ENCODE assay signal across 7 mouse cellular contexts in the genomic region with DNA sequence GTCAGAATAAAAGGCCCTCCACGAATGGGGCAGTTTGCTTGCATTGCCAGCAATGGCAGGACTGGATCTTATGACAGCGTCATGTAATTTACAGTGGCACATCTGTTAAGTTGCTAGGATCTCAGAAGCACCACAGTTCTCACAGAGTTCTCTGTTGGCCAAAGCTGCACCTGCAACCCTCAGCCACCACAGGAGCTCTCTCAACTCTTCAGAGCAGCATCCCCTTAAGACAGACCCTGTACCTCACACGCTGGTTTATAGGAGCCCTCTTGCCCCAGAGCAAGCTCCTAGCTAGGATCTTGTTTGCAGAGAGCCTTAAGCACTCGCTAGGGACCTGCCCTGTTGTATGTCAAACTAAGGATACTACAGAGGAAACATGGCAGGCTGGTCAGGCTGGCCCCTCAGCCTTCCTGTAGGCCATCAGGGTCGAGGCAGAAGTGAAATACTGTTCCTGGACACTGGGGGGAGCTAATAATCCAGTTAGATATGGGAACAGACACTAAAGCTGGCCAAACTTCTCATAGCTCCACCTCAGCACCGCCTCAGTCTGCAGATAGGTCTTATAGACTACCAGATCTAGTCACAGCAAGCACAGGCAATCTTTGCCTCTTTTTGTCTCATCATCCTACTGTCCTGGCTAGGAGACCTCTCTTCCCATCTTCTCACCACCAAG. TPM values are rescaled to one million over a fixed set of nuclear protein-coding genes. Genes with fewer than 3 reads are reported as not detected.
DNase-seq lines count a peak whose midpoint lies in the region; ATAC-seq and TF ChIP-seq lines count a peak whose summit lies in the region.

No protein-coding gene starts in this region.

- no peaks in the 10 kb centered on the region for H3K9me3 ChIP-seq in embryonic facial prominence, embryonic 11.5 days (replicated peaks; ENCODE audit: control insufficient read depth, low read length)
- H3K9me3 ChIP-seq in lung, postnatal 0 days (ENCODE audit: low read length), result no peaks in the 10 kb centered on the region

- no peak overlapping the region for H3K9ac ChIP-seq in embryonic facial prominence, embryonic 11.5 days (replicated peaks; ENCODE audit: low read length)
- no peak overlapping the region for H3K9ac ChIP-seq in lung, postnatal 0 days (replicated peaks; ENCODE audit: low read depth)

- 0 out of 2 replicates have a peak, but pooled peaks have one; percentile 9 for TF ChIP-seq CTCF in testis, adult 2 months (IDR thresholded peaks at IDR 0.05; ENCODE audit: control insufficient read depth, insufficient read depth, insufficient replicate concordance, low read depth, low read length)
- TF ChIP-seq CTCF in lung, postnatal 0 days (IDR thresholded peaks at IDR 0.05), result peak; percentile 76

- H3K4me2 ChIP-seq in embryonic facial prominence, embryonic 11.5 days (ENCODE audit: low read depth, low read length), result no peak overlapping the region
- no peak overlapping the region for H3K4me2 ChIP-seq in lung, postnatal 0 days (replicated peaks; ENCODE audit: low read depth, low read length)

- no peaks in the 10 kb centered on the region for H3K36me3 ChIP-seq in testis, adult 2 months (ENCODE audit: control insufficient read depth, insufficient read depth, low read length)
- no peaks in the 10 kb centered on the region for H3K36me3 ChIP-seq in embryonic facial prominence, embryonic 11.5 days (replicated peaks; ENCODE audit: control insufficient read depth, insufficient read depth, low read depth, low read length)
- peaks cover 13% of the 10 kb centered on the region; the same call in 1 of the 2 replicates for H3K36me3 ChIP-seq in lung, postnatal 0 days (ENCODE audit: insufficient read depth, low read length)

- H3K27me3 ChIP-seq in testis, adult 2 months (ENCODE audit: control insufficient read depth, insufficient read depth, low read length), result no peaks in the 10 kb centered on the region
- no peaks in the 10 kb centered on the region for H3K27me3 ChIP-seq in embryonic facial prominence, embryonic 11.5 days (ENCODE audit: control insufficient read depth, insufficient read depth, low read length)
- no peaks in the 10 kb centered on the region for H3K27me3 ChIP-seq in lung, postnatal 0 days (replicated peaks; ENCODE audit: insufficient read depth, low read length)

- DNase-seq in testis, postnatal 14 days (ENCODE audit: low spot score), result no peak
- DNase-seq in adrenal gland, postnatal 25 days, result peak; percentile 40
- peak; percentile 78 for DNase-seq in embryonic facial prominence, embryonic 11.5 days (ENCODE audit: low spot score)
- peak; percentile 36 to 61 for DNase-seq in kidney, adult 8-10 months
- peak; percentile 74 for DNase-seq in lung, postnatal 0 days (ENCODE audit: low spot score)
- peak; percentile 56 for DNase-seq in testis, postnatal 10 days (ENCODE audit: low spot score)

- TF ChIP-seq EP300 in lung, postnatal 0 days (IDR thresholded peaks at IDR 0.05), result no peak

- H3K4me3 ChIP-seq in testis, adult 2 months (ENCODE audit: control insufficient read depth, low read depth, low read length), result no peak overlapping the region
- H3K4me3 ChIP-seq in embryonic facial prominence, embryonic 11.5 days (ENCODE audit: low read depth, low read length), result no peak overlapping the region
- no peak overlapping the region for H3K4me3 ChIP-seq in lung, postnatal 0 days (ENCODE audit: low read depth, low read length)

- 58% methylated on average over 6 of the region's 6 CpGs for WGBS in embryonic facial prominence, embryonic 11.5 days
- 54% methylated on average over 6 of the region's 6 CpGs for WGBS in lung, postnatal 0 days

- 0 out of 2 replicates have a peak, but pooled peaks cover 2% of the 10 kb centered on the region for H3K4me1 ChIP-seq in testis, adult 2 months (ENCODE audit: control insufficient read depth, insufficient read depth, low read length)
- no peaks in the 10 kb centered on the region for H3K4me1 ChIP-seq in embryonic facial prominence, embryonic 11.5 days (ENCODE audit: control insufficient read depth, insufficient read depth, low read length)
- no peaks in the 10 kb centered on the region; the same call in 1 of the 2 replicates for H3K4me1 ChIP-seq in lung, postnatal 0 days (ENCODE audit: insufficient read depth, low read depth, low read length)

- no peak for TF ChIP-seq POLR2A in testis, adult 2 months (IDR thresholded peaks at IDR 0.05; ENCODE audit: control insufficient read depth, low read depth, low read length)

- H3K27ac ChIP-seq in testis, adult 2 months (ENCODE audit: control insufficient read depth, insufficient read depth, low read depth, low read length), result no peak overlapping the region
- H3K27ac ChIP-seq in embryonic facial prominence, embryonic 11.5 days (replicated peaks; ENCODE audit: low read depth, low read length), result no peak overlapping the region
- no peak overlapping the region for H3K27ac ChIP-seq in lung, postnatal 0 days (ENCODE audit: low read length)

- no peak for ATAC-seq in embryonic facial prominence, embryonic 11.5 days (replicated peaks; ENCODE audit: insufficient number of reproducible peaks, low FRiP score, low TSS enrichment, low read depth)
- ATAC-seq in lung, postnatal 0 days, result peak; percentile 51

RNA-seq across cellular contexts. Expression of gene Srebf1, which starts 28.7 kb away (rescaled TPM):
- 13.2 and 18.5 TPM in 2 replicates for polyA plus RNA-seq in testis, adult 2 months (2012; rRNA removed)
- total RNA-seq in adrenal gland, postnatal 25 days (2021), result 125 and 160 TPM in 2 replicates
- polyA plus RNA-seq in embryonic facial prominence, embryonic 11.5 days (2014; fragmentation: Nextera tagmentation; extraction: Ambion mirVana), result 45.1 and 46.7 TPM in 2 replicates
- polyA plus RNA-seq in lung, postnatal 0 days (2015; fragmentation: Nextera tagmentation; extraction: Ambion mirVana), result 61.7 and 70.1 TPM in 2 replicates
